Mouse (Mus musculus): ENCODE measurements at regions not wholly inside any gene's neighbourhood (a gene's known extent, or its start where the extent isn't known, plus 50 kb on each side); places are given as distances from the start of the nearest gene placed in this dataset.

- Histone ChIP-seq H3K36me3 (no peaks in the 10 kb centered on the region), H3K4me1 (no peaks in the 10 kb centered on the region), H3K27me3 (ENCODE audit: insufficient read depth, poor library complexity, severe bottlenecking) (no peaks in the 10 kb centered on the region), H3K27ac (no peak overlapping the region), H3K9me3 (no peaks in the 10 kb centered on the region), H3K4me3 (no peak overlapping the region)
- no peak for DNase-seq (ENCODE audit: low spot score)
Measured at GRCm38 (mm10) chr7:72569177-72569576, 262.8 kb upstream of the Mctp2 start.

GRCm38 (mm10) chr7:72574316-72574715, 267.9 kb upstream of the Mctp2 start:
- DNase-seq (ENCODE audit: low spot score): no peak
- Histone ChIP-seq H3K27me3 (ENCODE audit: insufficient read depth, poor library complexity, severe bottlenecking) (no peaks in the 10 kb centered on the region), H3K9me3 (no peaks in the 10 kb centered on the region), H3K36me3 (no peaks in the 10 kb centered on the region), H3K4me3 (no peak overlapping the region), H3K27ac (no peak overlapping the region), H3K4me1 (no peaks in the 10 kb centered on the region)
- WGBS: 67% methylated on average over 1 of the region's 1 CpGs

GRCm38 (mm10) chr7:72584427-72584826, 278.0 kb upstream of the Mctp2 start:
- H3K36me3 ChIP-seq: no peaks in the 10 kb centered on the region
- no peak for DNase-seq (ENCODE audit: low spot score)
- 81% methylated on average over 3 of the region's 3 CpGs for WGBS
- no peaks in the 10 kb centered on the region for H3K9me3 ChIP-seq
- H3K4me1 ChIP-seq: no peaks in the 10 kb centered on the region
- no peaks in the 10 kb centered on the region for H3K27me3 ChIP-seq (ENCODE audit: insufficient read depth, poor library complexity, severe bottlenecking)
- H3K27ac ChIP-seq: no peak overlapping the region
- H3K4me3 ChIP-seq: no peak overlapping the region

- no peaks in the 10 kb centered on the region for H3K27me3 ChIP-seq (ENCODE audit: insufficient read depth, poor library complexity, severe bottlenecking)
- WGBS: 71% methylated on average over 3 of the region's 3 CpGs
- H3K27ac ChIP-seq: no peak overlapping the region
- H3K36me3 ChIP-seq: no peaks in the 10 kb centered on the region
- H3K4me3 ChIP-seq: no peak overlapping the region
- no peak for DNase-seq (ENCODE audit: low spot score)
- H3K4me1 ChIP-seq: peaks cover 2% of the 10 kb centered on the region; the same call in 1 of the 2 replicates
- no peaks in the 10 kb centered on the region for H3K9me3 ChIP-seq
Measured at GRCm38 (mm10) chr7:72589241-72589668, 282.8 kb upstream of the Mctp2 start.

- Histone ChIP-seq H3K36me3 (no peaks in the 10 kb centered on the region), H3K27me3 (ENCODE audit: insufficient read depth, poor library complexity, severe bottlenecking) (no peaks in the 10 kb centered on the region), H3K27ac (no peak overlapping the region), H3K4me1 (peaks cover 2% of the 10 kb centered on the region; the same call in 1 of the 2 replicates), H3K9me3 (no peaks in the 10 kb centered on the region), H3K4me3 (no peak overlapping the region)
- DNase-seq (ENCODE audit: low spot score): no peak
- WGBS: 60% methylated on average over 4 of the region's 4 CpGs
Measured at GRCm38 (mm10) chr7:72590351-72591115, 284.1 kb upstream of the Mctp2 start.

GRCm38 (mm10) chr7:72592110-72592509, 285.7 kb upstream of the Mctp2 start:
- no peaks in the 10 kb centered on the region for H3K9me3 ChIP-seq
- H3K27ac ChIP-seq: no peak overlapping the region
- 84% methylated on average over 6 of the region's 6 CpGs for WGBS
- no peaks in the 10 kb centered on the region for H3K36me3 ChIP-seq
- no peak for DNase-seq (ENCODE audit: low spot score)
- H3K27me3 ChIP-seq (ENCODE audit: insufficient read depth, poor library complexity, severe bottlenecking): no peaks in the 10 kb centered on the region
- H3K4me1 ChIP-seq: peaks cover 2% of the 10 kb centered on the region; the same call in 1 of the 2 replicates
- H3K4me3 ChIP-seq: no peak overlapping the region

- no peak overlapping the region for H3K4me3 ChIP-seq
- 84% methylated on average over 3 of the region's 3 CpGs for WGBS
- no peak for DNase-seq (ENCODE audit: low spot score)
- H3K4me1 ChIP-seq: peaks cover 2% of the 10 kb centered on the region; the same call in 1 of the 2 replicates
- H3K9me3 ChIP-seq: no peaks in the 10 kb centered on the region
- no peaks in the 10 kb centered on the region for H3K27me3 ChIP-seq (ENCODE audit: insufficient read depth, poor library complexity, severe bottlenecking)
- no peak overlapping the region for H3K27ac ChIP-seq
- no peaks in the 10 kb centered on the region for H3K36me3 ChIP-seq
Measured at GRCm38 (mm10) chr7:72592649-72593048, 286.2 kb upstream of the Mctp2 start.

- Histone ChIP-seq H3K27ac (no peak overlapping the region), H3K9me3 (no peaks in the 10 kb centered on the region), H3K4me1 (peaks cover 2% of the 10 kb centered on the region; the same call in 1 of the 2 replicates), H3K4me3 (no peak overlapping the region), H3K27me3 (ENCODE audit: insufficient read depth, poor library complexity, severe bottlenecking) (no peaks in the 10 kb centered on the region), H3K36me3 (no peaks in the 10 kb centered on the region)
- DNase-seq (ENCODE audit: low spot score): no peak
- WGBS: 86% methylated on average over 1 of the region's 1 CpGs
Measured at GRCm38 (mm10) chr7:72593259-72593658, 286.9 kb upstream of the Mctp2 start.

- WGBS: 76% methylated on average over 1 of the region's 1 CpGs
- H3K27ac ChIP-seq: no peak overlapping the region
- no peaks in the 10 kb centered on the region for H3K27me3 ChIP-seq (ENCODE audit: insufficient read depth, poor library complexity, severe bottlenecking)
- no peaks in the 10 kb centered on the region for H3K36me3 ChIP-seq
- no peak overlapping the region for H3K4me3 ChIP-seq
- H3K9me3 ChIP-seq: no peaks in the 10 kb centered on the region
- H3K4me1 ChIP-seq: peaks cover 2% of the 10 kb centered on the region; the same call in 1 of the 2 replicates
- DNase-seq (ENCODE audit: low spot score): no peak
Measured at GRCm38 (mm10) chr7:72594741-72595140, 288.3 kb upstream of the Mctp2 start.

- H3K9me3 ChIP-seq: no peaks in the 10 kb centered on the region
- H3K4me3 ChIP-seq: no peak overlapping the region
- no peaks in the 10 kb centered on the region for H3K27me3 ChIP-seq (ENCODE audit: insufficient read depth, poor library complexity, severe bottlenecking)
- no peaks in the 10 kb centered on the region for H3K4me1 ChIP-seq
- H3K36me3 ChIP-seq: no peaks in the 10 kb centered on the region
- DNase-seq (ENCODE audit: low spot score): no peak
- no peak overlapping the region for H3K27ac ChIP-seq
Measured at GRCm38 (mm10) chr7:72596985-72597384, 290.6 kb upstream of the Mctp2 start.

- no peaks in the 10 kb centered on the region for H3K9me3 ChIP-seq
- H3K36me3 ChIP-seq: no peaks in the 10 kb centered on the region
- no peak for DNase-seq (ENCODE audit: low spot score)
- no peaks in the 10 kb centered on the region for H3K4me1 ChIP-seq
- no peak overlapping the region for H3K4me3 ChIP-seq
- H3K27me3 ChIP-seq (ENCODE audit: insufficient read depth, poor library complexity, severe bottlenecking): no peaks in the 10 kb centered on the region
- no peak overlapping the region for H3K27ac ChIP-seq
- 75% methylated on average over 8 of the region's 8 CpGs for WGBS
Measured at GRCm38 (mm10) chr7:72601933-72602332, 295.5 kb upstream of the Mctp2 start.

GRCm38 (mm10) chr7:72609791-72610190, 303.4 kb upstream of the Mctp2 start:
- no peak for DNase-seq (ENCODE audit: low spot score)
- no peaks in the 10 kb centered on the region for H3K36me3 ChIP-seq
- no peaks in the 10 kb centered on the region for H3K4me1 ChIP-seq
- no peak overlapping the region for H3K4me3 ChIP-seq
- 86% methylated on average over 3 of the region's 3 CpGs for WGBS
- no peak overlapping the region for H3K27ac ChIP-seq
- H3K9me3 ChIP-seq: no peaks in the 10 kb centered on the region
- no peaks in the 10 kb centered on the region for H3K27me3 ChIP-seq (ENCODE audit: insufficient read depth, poor library complexity, severe bottlenecking)

- whole genome bisulfite sequencing: 68% methylated on average over 4 of the region's 4 CpGs
- Histone ChIP-seq H3K27ac (no peak overlapping the region), H3K4me1 (no peaks in the 10 kb centered on the region), H3K27me3 (ENCODE audit: insufficient read depth, poor library complexity, severe bottlenecking) (no peaks in the 10 kb centered on the region), H3K9me3 (no peaks in the 10 kb centered on the region), H3K4me3 (no peak overlapping the region), H3K36me3 (no peaks in the 10 kb centered on the region)
- DNase-seq (ENCODE audit: low spot score): no peak
Measured at GRCm38 (mm10) chr7:72615232-72615631, 308.8 kb upstream of the Mctp2 start.

- H3K4me3 ChIP-seq: no peak overlapping the region
- H3K36me3 ChIP-seq: no peaks in the 10 kb centered on the region
- no peak for DNase-seq (ENCODE audit: low spot score)
- H3K9me3 ChIP-seq: no peaks in the 10 kb centered on the region
- 78% methylated on average over 4 of the region's 4 CpGs for WGBS
- no peaks in the 10 kb centered on the region for H3K4me1 ChIP-seq
- no peaks in the 10 kb centered on the region for H3K27me3 ChIP-seq (ENCODE audit: insufficient read depth, poor library complexity, severe bottlenecking)
- H3K27ac ChIP-seq: no peak overlapping the region
Measured at GRCm38 (mm10) chr7:72627369-72627768, 321.0 kb upstream of the Mctp2 start.
